Mouse (Mus musculus) intestine, postnatal 0 days (tissue): ENCODE data around the gene Phpt1. TPM values are rescaled to one million over a fixed set of nuclear protein-coding genes. Genes with fewer than 3 reads are reported as not detected.

Source experiments
- ATAC-seq: fragments of 200-750 bp; cut with Nextera tagmentation; 2 replicates; pipeline ENCODE4 v1.8.0; 2017; ENCODE audit warnings: mild to moderate bottlenecking, moderate TSS enrichment, moderate library complexity
- H3K27ac ChIP-seq: fragments of 300-500 bp; sonication (generic); 2 replicates; pipeline ENCODE4 v1.5.1; 2014; ENCODE audit warnings: mild to moderate bottlenecking, low read depth, low read length, moderate library complexity
- H3K27me3 ChIP-seq: fragments of 300-500 bp; sonication (generic); replicated peaks from 2 replicates; pipeline ENCODE4 v1.6.1; 2014; ENCODE audit warnings: low read length, mixed read lengths; ENCODE audit not compliant: control insufficient read depth, insufficient read depth
- H3K36me3 ChIP-seq: fragments of 300-500 bp; sonication (generic); 2 replicates; pipeline ENCODE4 v1.6.1; 2014; ENCODE audit warnings: mild to moderate bottlenecking, moderate library complexity; ENCODE audit not compliant: control insufficient read depth, insufficient read depth
- H3K4me1 ChIP-seq: fragments of 300-500 bp; sonication (generic); replicated peaks from 2 replicates; pipeline ENCODE4 v1.6.1; 2014; ENCODE audit warnings: antibody characterized with exemption, low read length, mixed read lengths; ENCODE audit not compliant: control insufficient read depth, insufficient read depth
- H3K4me2 ChIP-seq: fragments of 300-500 bp; sonication (generic); replicated peaks from 2 replicates; pipeline ENCODE4 v1.6.1; 2014; ENCODE audit warnings: low read depth, mild to moderate bottlenecking, moderate library complexity
- H3K4me3 ChIP-seq: fragments of 300-500 bp; sonication (generic); 2 replicates; pipeline ENCODE4 v1.5.1; 2014; ENCODE audit warnings: low read depth, low read length
- H3K9ac ChIP-seq: fragments of 300-500 bp; sonication (generic); 2 replicates; pipeline ENCODE4 v1.6.1; 2014; ENCODE audit warnings: mild to moderate bottlenecking, low read depth, low read length
- H3K9me3 ChIP-seq: fragments of 300-500 bp; sonication (generic); 2 replicates; pipeline ENCODE4 v1.6.1; 2016; ENCODE audit warnings: mixed run types; ENCODE audit not compliant: control insufficient read depth
- CTCF ChIP-seq: sonication (generic); IDR thresholded peaks from 2 replicates; pipeline ENCODE4 v1.5.1; 2016; ENCODE audit warnings: low read depth, mild to moderate bottlenecking, control low read depth, antibody characterized with exemption, moderate library complexity
- WGBS: fragments of 180-500 bp; shearing (Covaris S2); extraction: QIAGEN DNeasy Blood & Tissue Kit; methylation state at CpG from one replicate; pipeline ENCODE4 v1.1.7; 2014; 5-methylcytosine and 5-hydroxymethylcytosine counted together
- polyA plus RNA-seq: library from polyadenylated mRNA; unstranded; fragments of >200 nt; fragmentation: Nextera tagmentation; extraction: Ambion mirVana; gene quantifications from 2 replicates; pipeline ENCODE4 v1.2.1, GENCODE M21; 2015

Gene Phpt1
- polyA plus RNA-seq = 116 TPM in 2 replicates

GRCm38 (mm10) chr2:25574579-25575431, at the start of gene Phpt1, which contains the start of gene Mamdc4:
TSS of gene Phpt1 (minus strand) at chr2:25575224.
TSS of gene Mamdc4 (minus strand) at chr2:25574845.
- H3K9me3 ChIP-seq = no peaks in the 10 kb centered on the region
- peaks cover 35% of the 10 kb centered on the region for H3K27me3 ChIP-seq
- peak within 1 kb of the TSS; percentile 50 for H3K4me3 ChIP-seq
- under 1% methylated on average over 40 of the region's 45 CpGs for WGBS
- H3K4me2 ChIP-seq = peak within 1 kb of the TSS; percentile 89
- ATAC-seq = peak; percentile 88
- no peak; the same call in 1 of the 2 replicates for TF ChIP-seq CTCF
- peaks cover 29% of the 10 kb centered on the region; the same call in 1 of the 2 replicates for H3K4me1 ChIP-seq
- peaks cover 3% of the 10 kb centered on the region; the same call in 1 of the 2 replicates for H3K36me3 ChIP-seq
- peak within 1 kb of the TSS; percentile 91 for H3K27ac ChIP-seq
- peak within 1 kb of the TSS; percentile 61 for H3K9ac ChIP-seq

DNA sequence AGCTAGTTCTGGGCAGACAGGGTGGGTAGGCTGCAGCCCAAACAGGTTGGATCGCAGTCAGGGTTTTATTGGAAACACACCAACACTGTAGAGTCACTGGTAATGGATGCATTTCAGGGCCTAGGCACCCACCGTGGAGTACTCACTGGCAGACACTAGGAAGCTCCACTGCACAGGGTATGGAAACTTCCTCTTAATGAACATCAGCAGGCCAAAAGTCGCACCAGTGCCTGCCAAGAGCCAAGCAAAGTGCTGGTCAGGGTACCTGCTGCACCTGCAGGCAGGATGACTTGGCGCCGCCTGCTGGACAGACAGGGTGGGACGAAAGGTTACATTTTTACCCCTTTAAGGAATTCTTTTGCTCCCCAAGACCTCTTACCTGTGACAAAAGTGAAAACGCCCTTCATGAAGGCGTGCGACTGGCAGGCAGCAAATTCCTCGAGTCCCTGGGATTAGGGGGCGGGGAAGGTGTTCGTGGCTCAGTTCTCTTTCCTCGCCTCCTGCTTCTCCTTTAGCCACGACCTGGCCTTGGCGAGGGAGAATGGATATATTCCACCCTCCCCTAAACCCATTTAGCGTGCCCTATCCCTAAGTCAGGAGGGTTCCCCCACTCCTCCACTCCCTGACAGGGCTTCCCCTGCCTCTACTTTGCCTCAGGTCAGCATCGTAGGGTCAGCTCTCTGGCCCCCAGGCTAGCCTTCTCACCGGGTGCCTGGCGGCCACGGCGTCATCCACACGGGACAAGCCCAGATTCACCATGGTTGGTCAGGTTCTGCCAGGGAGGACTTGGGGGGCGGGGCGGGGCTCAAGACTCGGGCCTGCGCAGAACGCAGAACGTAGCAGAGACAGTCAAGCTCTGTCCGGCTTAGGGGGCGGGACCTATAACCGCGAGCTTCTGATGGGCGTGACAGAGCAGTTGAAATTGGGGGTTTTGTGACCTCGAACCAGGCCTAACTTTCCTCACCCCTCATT, 46.5 kb upstream of the Phpt1 start, which contains the start of gene Tmem141:
Gene Tmem141, minus strand, starts transcription at position 777 of the 972 bp plus-strand sequence.
- peak; percentile 86 for ATAC-seq
- peak; percentile 86 for TF ChIP-seq CTCF
- no peak within 1 kb of the TSS for H3K27ac ChIP-seq
- H3K9me3 ChIP-seq = no peaks in the 10 kb centered on the region
- H3K4me2 ChIP-seq = peak within 1 kb of the TSS; percentile 78
- no peaks in the 10 kb centered on the region; the same call in 1 of the 2 replicates for H3K36me3 ChIP-seq
- peak within 1 kb of the TSS; percentile 47 for H3K4me3 ChIP-seq
- WGBS = 5% methylated on average over 34 of the region's 34 CpGs
- H3K9ac ChIP-seq = peak within 1 kb of the TSS; percentile 28
- no peaks in the 10 kb centered on the region for H3K4me1 ChIP-seq
- H3K27me3 ChIP-seq = peaks cover 9% of the 10 kb centered on the region; the same call in 1 of the 2 replicates

DNA sequence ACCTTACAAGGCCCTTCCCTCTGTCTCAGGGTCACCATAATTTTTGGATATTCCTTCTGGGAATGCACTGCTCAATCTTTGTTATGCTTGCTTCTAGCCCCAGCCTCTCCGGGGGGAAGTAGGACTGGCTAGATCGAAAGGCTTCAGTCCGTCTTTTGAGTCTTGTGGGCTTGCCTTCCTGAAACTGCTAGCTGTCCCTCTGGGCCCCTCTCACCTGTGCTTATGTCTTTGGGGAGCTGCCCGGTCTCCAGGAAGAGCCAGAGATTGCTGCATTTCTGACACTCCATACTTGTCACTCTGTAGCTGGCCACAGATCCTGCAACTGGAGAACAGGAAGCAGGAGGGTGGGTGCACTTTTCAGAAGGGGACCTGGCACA, 45.8 kb upstream of the Phpt1 start:
- Histone ChIP-seq H3K4me2 (no peak overlapping the region), H3K4me3 (no peak overlapping the region), H3K9me3 (no peaks in the 10 kb centered on the region), H3K27ac (no peak overlapping the region), H3K9ac (no peak overlapping the region), H3K36me3 (no peaks in the 10 kb centered on the region; the same call in 1 of the 2 replicates), H3K4me1 (no peaks in the 10 kb centered on the region), H3K27me3 (peaks cover 14% of the 10 kb centered on the region; the same call in 1 of the 2 replicates)
- ATAC-seq = no peak
- 87% methylated on average over 4 of the region's 4 CpGs for WGBS
- no peak for TF ChIP-seq CTCF

DNA sequence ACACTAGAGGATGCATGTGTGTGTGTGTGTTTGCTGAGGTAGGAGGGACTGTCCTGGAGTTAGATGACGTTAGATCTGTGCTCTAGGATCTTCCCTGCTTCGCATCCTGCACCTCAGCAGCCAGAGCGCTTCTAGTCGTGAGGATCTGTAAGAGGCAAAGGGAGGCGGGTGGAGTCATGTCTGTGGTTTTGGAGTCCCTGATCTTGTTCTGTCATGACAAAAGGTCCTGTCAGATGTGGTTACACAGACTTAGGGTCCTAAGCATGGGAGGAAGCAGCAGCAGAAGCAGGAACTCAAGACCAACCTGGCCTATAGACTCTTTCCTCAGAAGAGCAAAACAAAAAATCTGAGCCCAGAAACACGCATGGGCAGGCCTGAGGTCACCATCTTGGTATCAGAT, 45.4 kb upstream of the Phpt1 start:
- Histone ChIP-seq H3K9ac (no peak overlapping the region), H3K4me3 (no peak overlapping the region)

GRCm38 (mm10) chr2:25617578-25617977, 42.6 kb upstream of the Phpt1 start, which contains the start of gene Ccdc183:
TSS of gene Ccdc183 (minus strand) at chr2:25617678.
- no peak within 1 kb of the TSS for H3K27ac ChIP-seq
- WGBS = 74% methylated on average over 3 of the region's 3 CpGs
- no peaks in the 10 kb centered on the region for H3K4me1 ChIP-seq
- no peaks in the 10 kb centered on the region; the same call in 1 of the 2 replicates for H3K36me3 ChIP-seq
- H3K4me3 ChIP-seq = no peak within 1 kb of the TSS
- H3K9ac ChIP-seq = no peak within 1 kb of the TSS
- no peak within 1 kb of the TSS for H3K4me2 ChIP-seq
- H3K27me3 ChIP-seq = peaks cover 14% of the 10 kb centered on the region; the same call in 1 of the 2 replicates
- TF ChIP-seq CTCF = no peak
- H3K9me3 ChIP-seq = no peaks in the 10 kb centered on the region
- ATAC-seq = no peak

More for the DNA sequence above, 45.4 kb upstream of the Phpt1 start:
- no peaks in the 10 kb centered on the region for H3K9me3 ChIP-seq
- no peaks in the 10 kb centered on the region for H3K4me1 ChIP-seq
- no peak overlapping the region for H3K4me2 ChIP-seq
- no peak overlapping the region for H3K27ac ChIP-seq
- H3K27me3 ChIP-seq = peaks cover 14% of the 10 kb centered on the region; the same call in 1 of the 2 replicates
- WGBS = 84% methylated on average over 6 of the region's 6 CpGs
- no peak for ATAC-seq
- no peaks in the 10 kb centered on the region; the same call in 1 of the 2 replicates for H3K36me3 ChIP-seq
- no peak for TF ChIP-seq CTCF
